Mouse (Mus musculus) erythroblast, adult 5-6 weeks (primary cell): ENCODE data around the gene Avil. TPM values are rescaled to one million over a fixed set of nuclear protein-coding genes. Genes with fewer than 3 reads are reported as not detected.
"Not testable (repeated sequence)": the region's sequence is repeated elsewhere in the genome, so short reads cannot be mapped to it uniquely, and the experiment has no call there.

Experiments
- ATAC-seq: replicated peaks from 2 replicates; pipeline ENCODE4 v1.8.0; 2016; ENCODE audit warnings: moderate number of reproducible peaks, mild to moderate bottlenecking, moderate TSS enrichment, inconsistent platforms; ENCODE audit not compliant: poor library complexity, low FRiP score, severe bottlenecking
- total RNA-seq, 2 experiments: library from RNA; stranded (forward) in 1 of 2; stranded (reverse) in 1 of 2; fragments of 150-400 nt in 1 of 2; fragments of 200-764, 138-1000 nt in 1 of 2; gene quantifications; 2 replicates each; pipeline versions ENCODE4 v1.2.3 to v1.2.4; 2015 to 2017; ENCODE audit warnings: low replicate concordance in 2 of 2

The Avil gene
- total RNA-seq, 2 experiments from 2014 or later: not detected

DNA sequence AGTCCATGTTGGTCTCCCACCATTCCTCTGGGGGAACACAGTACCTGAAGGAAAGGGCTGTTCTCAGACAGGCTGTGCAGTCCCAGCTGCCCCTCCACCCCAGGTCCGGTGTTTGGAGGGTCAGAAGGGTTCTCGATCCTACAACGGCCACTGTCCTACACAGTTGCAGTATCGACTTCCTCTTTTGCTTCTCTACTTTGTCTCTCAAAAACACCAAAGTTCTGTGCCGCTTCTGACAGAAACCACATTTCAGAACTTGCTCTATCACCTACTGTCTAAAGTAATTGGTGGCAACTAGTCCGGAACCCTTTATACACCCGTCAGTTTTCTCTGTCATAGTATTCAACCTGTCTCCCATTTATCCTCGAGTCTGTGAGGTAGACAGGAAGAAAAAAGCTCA lies 54.9 kb downstream of the Avil start:
- no peak for ATAC-seq

DNA sequence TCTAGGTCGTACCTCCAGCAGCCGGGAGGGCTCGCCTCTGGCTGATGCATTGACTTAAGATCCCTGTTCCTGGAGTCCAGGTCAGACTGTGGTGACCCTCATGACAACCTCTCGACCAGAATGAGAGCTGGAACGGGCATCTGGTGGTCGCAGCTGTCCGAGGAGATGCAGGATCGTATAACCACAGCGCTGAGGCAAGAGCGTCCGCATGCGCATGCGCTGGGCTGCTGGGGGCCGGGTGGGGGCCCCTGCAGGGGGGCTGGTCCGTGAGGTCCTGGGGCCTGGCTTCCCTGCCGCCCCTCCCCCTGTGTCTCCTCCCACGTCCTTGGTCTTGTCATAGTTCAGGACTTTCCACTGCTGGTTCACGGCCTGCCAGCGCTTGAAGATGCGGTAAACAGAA lies 56.0 kb downstream of the Avil start:
- ATAC-seq: no peak

DNA sequence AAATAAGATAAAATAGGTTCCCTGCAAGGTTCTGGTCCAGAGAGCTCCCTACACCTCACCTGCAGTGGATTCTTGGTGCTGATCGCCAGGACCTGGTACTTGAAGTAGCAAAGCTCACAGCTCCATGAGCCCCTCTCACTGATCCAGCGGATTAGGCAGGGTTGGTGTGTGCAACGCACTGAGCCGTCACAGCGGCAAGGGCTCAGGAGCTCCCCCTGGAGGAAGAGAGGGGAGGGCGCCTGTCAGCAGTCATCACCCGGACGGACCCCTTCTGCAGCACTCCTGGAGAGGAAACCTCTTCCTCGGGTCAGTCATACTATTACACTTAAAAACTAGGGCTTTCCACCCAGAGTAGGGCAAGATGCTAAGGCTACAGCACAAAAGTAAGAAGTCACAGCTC lies 57.7 kb downstream of the Avil start:
- peak; percentile 78 for ATAC-seq

DNA sequence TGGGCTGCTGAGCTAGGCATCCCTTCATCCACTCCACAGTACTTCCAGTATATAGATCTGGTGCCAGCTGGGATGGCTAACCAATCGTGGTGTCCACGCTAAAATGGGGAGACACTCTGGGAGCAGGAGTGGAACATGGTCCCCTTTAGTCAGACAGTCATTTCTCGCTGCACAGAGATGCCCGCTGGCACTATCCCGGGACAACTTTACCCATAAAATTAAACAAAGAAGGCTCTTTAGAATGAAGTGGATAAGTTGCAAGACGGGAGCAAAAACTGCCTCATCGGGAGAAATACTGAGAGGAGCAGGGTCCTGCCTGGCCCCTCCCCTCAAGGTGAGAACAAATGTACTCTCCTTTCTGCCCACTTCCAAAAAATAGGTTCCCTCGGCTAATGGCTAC lies 58.2 kb downstream of the Avil start:
- ATAC-seq: no peak

DNA sequence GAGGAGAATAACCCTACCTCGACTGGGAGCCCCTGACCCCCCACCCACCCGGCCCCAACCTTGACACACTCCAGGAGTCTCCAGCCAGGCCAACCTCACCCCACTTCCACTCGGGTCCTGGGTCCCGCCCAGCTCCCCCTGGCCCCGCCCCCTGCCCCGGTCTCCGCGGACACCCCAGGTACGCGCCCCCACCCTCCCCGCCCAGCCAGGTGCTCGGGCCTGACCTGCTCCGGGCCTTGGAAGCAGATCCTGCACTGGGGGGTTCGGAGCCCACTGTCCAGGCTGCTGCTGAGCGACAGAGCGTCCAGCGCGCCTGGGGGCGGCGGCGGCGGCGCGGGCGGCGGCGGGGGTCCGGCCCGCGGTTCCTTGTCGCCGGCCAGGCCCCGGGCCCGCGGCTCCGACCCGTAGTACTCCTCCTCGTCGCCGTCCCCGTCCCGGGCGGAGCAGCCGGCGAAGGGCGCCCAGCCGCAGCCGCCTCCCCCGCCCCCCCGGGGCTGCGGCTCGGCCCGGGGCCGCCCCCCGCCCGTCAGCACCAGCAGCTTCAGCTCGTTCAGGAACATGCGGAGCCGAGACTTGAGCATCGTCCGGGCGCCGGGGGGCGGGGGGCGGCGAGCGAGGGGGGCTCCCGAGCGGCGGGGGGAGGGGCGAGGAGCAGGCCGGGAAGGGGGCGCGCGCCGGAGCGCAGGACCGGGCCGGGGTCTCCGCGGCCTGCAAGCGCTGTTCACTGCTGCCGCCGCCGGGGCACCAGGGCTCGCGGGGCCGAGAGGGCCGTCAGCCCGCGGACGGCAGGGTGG lies 58.9 kb downstream of the Avil start:
- no peak for ATAC-seq

DNA sequence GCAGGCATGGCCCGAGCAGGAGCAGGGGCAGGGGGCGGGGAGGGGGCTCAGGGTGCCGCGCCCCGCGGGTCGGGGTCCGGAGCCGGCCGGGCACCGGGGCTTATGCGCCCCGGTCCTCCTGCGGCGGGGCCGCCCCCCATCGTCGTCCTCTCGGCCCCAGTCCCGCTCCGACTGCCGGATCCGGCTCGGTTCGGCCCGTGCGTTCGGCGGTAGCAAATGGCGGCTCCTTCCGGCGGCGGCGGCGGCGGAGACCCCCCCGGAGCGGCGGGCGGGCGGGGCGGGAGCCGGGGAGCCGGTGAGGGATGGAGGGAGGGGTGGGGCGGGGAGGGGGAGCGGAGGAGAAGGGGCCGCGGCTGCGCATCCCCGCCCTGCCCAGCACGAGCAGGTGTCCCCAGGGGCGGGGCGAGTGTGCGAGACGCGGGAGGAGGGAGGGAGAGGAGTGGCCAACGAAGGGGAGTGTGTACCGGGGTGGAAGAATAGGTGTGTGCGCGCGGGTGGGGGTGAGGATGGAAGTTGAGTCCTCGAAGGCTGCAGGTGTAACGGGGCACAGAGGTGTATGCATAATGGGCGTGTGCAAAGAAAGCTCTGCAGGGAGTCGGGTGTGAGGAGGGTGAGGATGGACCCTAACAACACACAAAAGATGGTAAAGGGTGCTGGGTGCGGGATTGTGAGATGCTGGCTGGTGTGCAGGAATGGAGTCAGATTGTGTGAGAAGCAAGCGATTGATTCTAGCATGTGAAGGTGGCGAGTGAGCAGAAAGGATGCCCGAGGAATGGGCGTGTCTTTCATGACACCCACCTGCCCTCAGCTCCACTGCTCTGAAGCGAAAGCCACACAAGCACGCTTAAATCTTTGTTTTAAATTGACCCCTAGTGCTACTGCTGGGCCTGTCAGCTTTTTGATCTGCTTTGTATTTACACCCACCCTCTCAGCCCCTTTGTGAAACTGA lies 59.7 kb downstream of the Avil start, which contains the start of gene March9:
Gene March9 (minus strand): TSS at position 217 of the 949 bp plus-strand sequence.
- no peak for ATAC-seq

DNA sequence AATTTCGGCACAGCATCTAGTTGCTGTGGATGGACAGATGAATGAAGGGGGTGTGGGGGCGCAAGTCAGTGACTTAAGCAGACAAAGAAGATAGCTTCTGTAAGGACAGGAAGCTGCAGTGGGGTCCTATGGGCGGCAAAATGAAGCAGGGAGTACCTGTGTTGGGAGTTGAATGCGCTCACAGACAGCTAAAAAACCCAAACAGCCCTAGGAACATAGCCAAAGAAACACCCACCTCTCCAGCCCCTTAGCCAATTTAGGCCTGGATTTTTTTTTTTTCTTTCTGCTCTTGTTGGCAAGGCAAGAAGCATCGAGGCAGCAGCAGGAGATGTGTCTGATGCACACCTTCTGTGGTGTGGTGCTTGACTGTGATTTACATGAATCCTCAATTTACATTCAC lies 60.6 kb downstream of the Avil start:
- no peak for ATAC-seq

DNA sequence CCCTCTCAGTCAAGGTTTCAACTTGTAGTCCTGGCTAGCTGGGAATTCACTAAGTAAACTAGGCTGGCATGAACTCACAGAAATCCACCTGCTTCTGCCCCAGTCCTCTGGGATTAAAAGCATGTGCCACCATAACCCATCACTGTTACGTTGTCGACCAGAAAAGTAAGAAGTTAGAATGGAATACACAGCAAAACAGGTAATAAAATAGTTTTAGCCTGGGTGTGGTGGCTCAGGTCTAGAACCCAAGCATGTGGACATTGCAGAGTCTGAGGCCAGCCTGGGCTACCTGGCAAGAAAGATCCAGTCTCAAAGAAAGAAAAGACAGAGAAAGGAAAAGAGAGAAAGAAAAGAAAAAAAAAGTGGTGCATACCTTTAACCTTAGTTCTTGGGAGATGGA lies 61.0 kb downstream of the Avil start:
- no peak for ATAC-seq

DNA sequence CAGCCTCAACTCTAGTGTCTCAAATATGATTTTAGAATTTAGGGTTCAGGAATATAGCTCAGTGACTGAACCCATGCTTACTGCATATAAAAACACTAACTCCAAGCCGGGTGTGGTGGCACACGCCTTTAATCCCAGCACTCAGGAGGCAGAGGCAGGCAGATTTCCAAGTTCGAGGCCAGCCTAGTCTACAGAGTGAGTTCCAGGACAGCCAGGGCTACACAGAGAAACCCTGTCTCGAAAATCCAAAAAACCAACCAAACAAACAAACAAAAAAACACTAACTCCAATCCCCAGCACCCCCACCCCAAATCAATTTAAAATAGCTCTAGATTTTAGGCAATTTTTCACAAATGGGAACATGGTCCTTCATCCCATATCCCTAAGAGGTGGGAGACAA lies 61.6 kb downstream of the Avil start:
- ATAC-seq: not testable (repeated sequence)

DNA sequence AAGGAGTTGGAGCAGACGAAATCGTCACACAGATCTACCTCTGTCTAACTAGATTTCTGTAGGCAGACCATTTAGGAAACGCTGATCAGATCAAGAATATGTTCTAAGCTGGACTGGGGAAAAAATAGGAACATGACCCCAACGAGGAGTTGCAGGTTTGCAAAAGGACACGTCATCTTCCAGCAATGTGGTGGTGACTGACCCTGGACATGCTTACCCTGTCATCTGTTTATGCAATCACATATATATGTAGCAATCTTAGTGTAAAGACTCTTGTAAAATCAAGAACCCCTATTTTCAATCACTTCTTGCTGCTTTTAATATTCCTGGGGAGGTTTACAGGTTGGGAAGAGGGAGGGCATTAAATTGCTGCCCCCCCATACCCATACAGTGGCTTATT lies 62.0 kb downstream of the Avil start:
- no peak for ATAC-seq

DNA sequence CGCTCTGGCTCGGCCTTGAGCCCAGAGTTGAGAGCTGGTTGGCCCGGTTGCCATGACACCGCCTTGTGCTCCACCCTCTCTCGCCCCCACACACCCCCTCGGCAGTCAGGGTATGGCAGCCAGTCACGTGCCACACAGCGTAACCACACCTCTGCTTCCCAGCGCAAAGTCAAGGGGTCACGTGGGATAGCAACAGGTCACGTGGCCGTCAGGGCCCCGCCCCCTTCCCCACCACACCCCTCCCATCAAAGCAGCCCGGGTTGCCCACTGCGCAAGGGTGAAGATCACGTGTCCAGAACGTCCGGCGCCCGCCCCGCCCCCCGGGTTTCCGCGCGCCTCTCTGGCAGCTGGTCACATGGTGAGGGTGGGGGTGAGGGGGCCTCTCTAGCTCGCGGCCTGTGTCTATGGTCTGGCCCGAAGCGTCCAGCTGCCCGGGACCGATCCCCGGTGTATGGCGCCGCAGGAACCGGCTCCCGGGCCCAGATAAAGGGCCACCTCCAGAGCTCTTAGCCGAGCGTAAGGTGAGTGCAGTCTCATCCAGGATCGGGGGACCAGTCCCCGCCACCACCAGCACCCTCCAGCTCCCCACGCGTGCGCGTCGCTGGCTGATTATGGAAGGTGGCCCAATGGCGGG lies 62.8 kb downstream of the Avil start, which contains the start of gene Cdk4:
Gene Cdk4 (plus strand): TSS at position 296 of the 634 bp plus-strand sequence.
- ATAC-seq: peak; percentile 85

DNA sequence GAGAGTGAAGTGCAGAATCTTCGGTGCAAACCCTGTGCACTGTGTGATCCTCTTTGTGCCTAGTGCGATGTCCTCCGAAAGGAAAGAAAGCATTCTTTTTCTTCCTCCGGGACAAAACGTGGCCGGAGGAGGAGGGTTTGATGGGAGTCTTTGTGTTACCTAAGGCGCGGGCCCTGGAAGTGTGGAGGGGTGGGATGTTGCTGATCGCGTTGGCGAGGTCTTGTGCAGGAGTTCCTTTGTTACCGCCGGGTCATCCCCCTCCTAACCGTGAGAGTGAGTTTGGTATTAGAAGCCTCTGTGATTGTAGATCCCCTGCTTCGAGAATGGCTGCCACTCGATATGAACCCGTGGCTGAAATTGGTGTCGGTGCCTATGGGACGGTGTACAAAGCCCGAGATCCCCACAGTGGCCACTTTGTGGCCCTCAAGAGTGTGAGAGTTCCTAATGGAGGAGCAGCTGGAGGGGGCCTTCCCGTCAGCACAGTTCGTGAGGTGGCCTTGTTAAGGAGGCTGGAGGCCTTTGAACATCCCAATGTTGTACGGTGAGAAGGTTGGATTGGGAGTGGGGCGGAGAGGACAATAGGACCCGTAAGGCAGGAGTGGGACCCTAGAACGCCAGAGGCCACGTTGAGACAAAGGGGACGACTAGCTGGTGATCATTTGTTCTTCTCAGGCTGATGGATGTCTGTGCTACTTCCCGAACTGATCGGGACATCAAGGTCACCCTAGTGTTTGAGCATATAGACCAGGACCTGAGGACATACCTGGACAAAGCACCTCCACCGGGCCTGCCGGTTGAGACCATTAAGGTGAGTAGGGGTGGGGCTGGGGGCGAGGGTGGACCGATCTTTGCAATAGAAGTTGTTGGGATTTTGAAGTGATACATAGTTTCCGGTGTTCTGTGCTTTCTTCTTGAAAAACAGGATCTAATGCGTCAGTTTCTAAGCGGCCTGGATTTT lies 63.7 kb downstream of the Avil start:
- ATAC-seq: peak; percentile 21

DNA sequence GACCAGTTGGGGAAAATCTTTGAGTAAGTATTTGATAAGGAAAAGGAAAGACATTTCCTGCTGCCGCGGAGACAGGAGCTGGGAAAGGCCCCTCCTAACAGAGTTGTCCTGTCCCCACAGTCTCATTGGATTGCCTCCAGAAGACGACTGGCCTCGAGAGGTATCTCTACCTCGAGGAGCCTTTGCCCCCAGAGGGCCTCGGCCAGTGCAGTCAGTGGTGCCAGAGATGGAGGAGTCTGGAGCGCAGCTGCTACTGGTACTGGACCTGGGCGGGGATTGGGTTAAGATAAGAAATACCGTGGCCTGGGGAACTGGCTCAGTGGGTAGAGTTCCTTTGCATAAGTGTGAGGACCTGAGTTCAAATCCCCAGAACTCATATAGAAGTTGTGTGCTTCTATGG lies 65.5 kb downstream of the Avil start:
- ATAC-seq: no peak

DNA sequence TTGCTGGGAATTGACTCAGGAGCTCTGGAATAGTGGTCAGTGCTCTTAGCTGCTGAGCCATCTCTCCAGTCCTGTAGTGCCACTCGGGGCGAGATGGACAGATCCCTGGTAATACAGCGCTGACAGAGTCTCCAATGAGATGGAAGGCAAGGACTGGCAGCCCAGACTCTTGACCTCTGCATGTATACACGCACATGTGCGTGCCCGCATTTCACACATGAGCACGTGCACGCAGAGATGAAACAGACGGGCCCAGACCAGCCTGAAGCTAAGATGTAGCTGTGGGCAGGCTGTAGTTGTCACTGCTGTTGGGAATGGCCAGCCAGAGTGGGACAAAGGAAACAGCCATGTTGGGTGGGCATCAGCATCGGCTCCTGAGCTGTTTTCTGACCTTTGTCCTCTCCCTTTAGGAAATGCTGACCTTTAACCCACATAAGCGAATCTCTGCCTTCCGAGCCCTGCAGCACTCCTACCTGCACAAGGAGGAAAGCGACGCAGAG lies 66.1 kb downstream of the Avil start:
- ATAC-seq: no peak

DNA sequence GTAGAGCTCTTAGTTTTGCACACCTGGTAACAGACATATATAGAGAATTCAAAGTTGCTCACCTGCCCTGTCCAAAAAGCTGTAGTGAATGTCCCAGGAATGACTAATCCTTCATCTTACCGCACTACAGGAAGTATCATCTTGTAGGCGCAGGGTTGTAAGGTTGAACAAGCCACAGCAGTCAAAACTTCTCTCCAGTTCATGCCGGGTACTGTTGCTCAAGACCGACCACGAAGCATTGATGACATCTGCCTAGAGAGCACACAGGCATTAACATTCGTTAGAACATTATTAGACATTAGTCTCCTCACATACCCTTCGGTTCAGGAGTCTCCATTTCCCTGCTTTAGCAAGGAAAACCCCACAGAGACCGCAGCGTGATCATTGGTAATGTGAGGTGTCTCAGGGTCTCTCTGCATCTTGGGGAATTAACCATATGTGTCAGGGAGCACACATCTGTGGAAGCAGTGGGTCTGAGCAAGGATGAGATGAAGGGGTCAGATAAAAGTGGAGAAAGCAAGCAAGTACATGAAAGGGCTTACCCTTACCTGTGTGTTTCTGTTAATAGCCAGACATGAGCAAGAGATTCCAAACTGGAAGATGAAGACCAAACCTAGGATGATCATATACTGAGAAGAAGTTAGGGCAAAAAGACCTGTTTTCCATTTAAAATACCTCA lies 68.0 kb downstream of the Avil start:
- no peak for ATAC-seq

DNA sequence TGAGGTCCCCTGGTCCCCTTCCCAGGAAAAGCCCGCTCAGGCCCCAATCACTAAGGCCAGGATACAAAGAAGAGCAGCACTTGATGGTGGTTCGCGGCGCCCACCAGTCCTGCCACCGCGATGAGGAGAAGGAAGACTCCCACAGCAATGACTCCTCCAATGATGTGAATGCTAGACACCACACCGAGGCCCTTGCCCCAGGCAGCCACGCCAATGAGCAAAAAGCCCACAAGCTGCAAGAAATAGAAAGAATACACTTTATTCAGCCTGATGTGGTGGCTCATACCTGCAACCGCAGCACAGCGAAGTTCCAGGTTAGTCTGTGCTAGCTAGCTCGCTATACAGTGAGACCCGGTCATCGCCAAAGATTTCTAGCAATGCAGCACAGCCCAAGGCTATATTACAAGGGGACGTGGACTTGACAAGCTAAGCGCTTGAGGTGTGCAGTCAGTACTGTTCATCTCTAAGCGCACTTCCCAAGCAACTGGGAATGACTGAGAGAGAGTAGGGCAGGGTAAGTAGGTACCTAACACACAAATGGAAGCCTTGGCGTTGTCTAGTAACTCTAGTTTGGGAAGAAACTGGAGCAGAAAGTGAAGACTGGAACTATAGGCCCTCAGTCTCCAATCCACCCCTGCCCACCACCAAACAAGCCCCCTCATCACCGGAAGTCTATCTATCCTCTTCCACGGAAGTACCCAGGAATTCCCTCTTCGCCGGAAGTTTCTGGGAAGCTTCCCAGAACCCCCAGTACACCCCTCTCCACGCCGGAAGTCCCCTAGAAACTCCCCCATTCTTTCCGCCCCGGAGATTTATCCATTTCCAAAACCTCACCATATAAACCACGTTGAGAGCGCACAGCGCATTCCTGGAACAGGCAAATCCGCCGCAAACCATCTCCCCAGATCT lies 69.0 kb downstream of the Avil start:
- 0 out of 2 replicates have a peak, but pooled peaks have one; percentile 16 for ATAC-seq
